Mouse (Mus musculus) neural tube, embryonic 15.5 days (tissue): Measurements from ENCODE around the gene Ddx5. TPM values are rescaled to one million over a fixed set of nuclear protein-coding genes. Genes with fewer than 3 reads are reported as not detected.

Experiments
- ATAC-seq: fragments of 200-750 bp; cut with Nextera tagmentation; 2 replicates; pipeline ENCODE4 v1.8.0; 2017; ENCODE audit warnings: mild to moderate bottlenecking, moderate TSS enrichment, moderate library complexity; ENCODE audit not compliant: low FRiP score
- H3K27ac ChIP-seq: fragments of 300-500 bp; sonication (generic); replicated peaks from 2 replicates; pipeline ENCODE4 v1.5.1; 2015; ENCODE audit warnings: mild to moderate bottlenecking, inconsistent platforms
- H3K27me3 ChIP-seq: fragments of 300-500 bp; sonication (generic); replicated peaks from 2 replicates; pipeline ENCODE4 v1.6.1; 2015; ENCODE audit warnings: inconsistent platforms
- H3K36me3 ChIP-seq: fragments of 300-500 bp; sonication (generic); 2 replicates; pipeline ENCODE4 v1.6.1; 2015; ENCODE audit warnings: inconsistent platforms
- H3K4me1 ChIP-seq: fragments of 300-500 bp; sonication (generic); 2 replicates; pipeline ENCODE4 v1.6.1; 2015; ENCODE audit warnings: inconsistent platforms
- H3K4me2 ChIP-seq: fragments of 300-500 bp; sonication (generic); 2 replicates; pipeline ENCODE4 v1.6.1; 2015; ENCODE audit warnings: inconsistent platforms, mild to moderate bottlenecking, moderate library complexity
- H3K4me3 ChIP-seq: fragments of 300-500 bp; sonication (generic); replicated peaks from 2 replicates; pipeline ENCODE4 v1.5.1; 2015; ENCODE audit warnings: mild to moderate bottlenecking, inconsistent platforms
- H3K9ac ChIP-seq: fragments of 300-500 bp; sonication (generic); replicated peaks from 2 replicates; pipeline ENCODE4 v1.6.1; 2015; ENCODE audit warnings: mild to moderate bottlenecking, inconsistent platforms
- H3K9me3 ChIP-seq: fragments of 300-500 bp; sonication (generic); replicated peaks from 2 replicates; pipeline ENCODE4 v1.6.1; 2016; ENCODE audit warnings: inconsistent platforms
- WGBS: fragments of 180-500 bp; shearing (Covaris S2); methylation state at CpG from one replicate; pipeline ENCODE4 v1.1.7; 2015; ENCODE audit warnings: mixed read lengths; 5-methylcytosine and 5-hydroxymethylcytosine counted together
- polyA plus RNA-seq: library from polyadenylated mRNA; unstranded; fragments of >200 nt; fragmentation: Nextera tagmentation; extraction: Ambion mirVana; gene quantifications from 2 replicates; pipeline ENCODE4 v1.2.1, GENCODE M21; 2015

Gene Ddx5
- polyA plus RNA-seq: 337 and 338 TPM in 2 replicates

GRCm38 (mm10) chr11:106788775-106789459 lies at the start of gene Ddx5, which contains the start of gene Cep95:
Ddx5 (minus strand) TSS chr11:106789185.
Cep95 (plus strand) TSS chr11:106789252.
- under 1% methylated on average over 58 of the region's 58 CpGs for whole genome bisulfite sequencing
- Histone ChIP-seq H3K9me3 (no peaks in the 10 kb centered on the region), H3K27me3 (no peaks in the 10 kb centered on the region), H3K9ac (peak within 1 kb of the TSS; percentile 99), H3K27ac (peak within 1 kb of the TSS; percentile 100), H3K4me1 (peaks cover 38% of the 10 kb centered on the region), H3K36me3 (peaks cover 28% of the 10 kb centered on the region), H3K4me2 (peak within 1 kb of the TSS; percentile 63), H3K4me3 (peak within 1 kb of the TSS; percentile 90)
- ATAC-seq: peak; percentile 94

DNA sequence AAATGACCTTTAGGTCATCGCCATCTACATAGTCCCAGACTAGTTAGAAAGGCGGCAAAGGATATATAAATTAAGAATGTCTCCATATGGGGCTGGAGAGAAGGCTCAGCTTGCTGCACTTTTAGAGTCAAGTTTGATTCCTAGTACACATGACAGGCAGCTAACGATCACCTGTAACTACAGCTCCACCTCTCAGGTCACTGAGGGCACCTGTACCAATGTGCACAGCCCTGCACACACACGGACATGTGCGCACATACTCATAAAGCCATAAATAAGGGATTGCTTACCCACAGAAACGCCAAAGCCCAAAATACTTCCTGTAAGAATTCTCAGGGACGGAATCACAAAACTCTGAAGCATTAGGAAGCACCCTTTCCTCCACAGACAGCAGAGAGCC lies 39.1 kb upstream of the Ddx5 start:
- Histone ChIP-seq H3K4me3 (no peak overlapping the region), H3K36me3 (peaks cover 66% of the 10 kb centered on the region), H3K27me3 (no peaks in the 10 kb centered on the region), H3K4me1 (no peaks in the 10 kb centered on the region), H3K9ac (no peak overlapping the region), H3K9me3 (no peaks in the 10 kb centered on the region), H3K4me2 (no peak overlapping the region), H3K27ac (no peak overlapping the region)
- no peak for ATAC-seq
- WGBS: 93% methylated on average over 7 of the region's 7 CpGs

DNA sequence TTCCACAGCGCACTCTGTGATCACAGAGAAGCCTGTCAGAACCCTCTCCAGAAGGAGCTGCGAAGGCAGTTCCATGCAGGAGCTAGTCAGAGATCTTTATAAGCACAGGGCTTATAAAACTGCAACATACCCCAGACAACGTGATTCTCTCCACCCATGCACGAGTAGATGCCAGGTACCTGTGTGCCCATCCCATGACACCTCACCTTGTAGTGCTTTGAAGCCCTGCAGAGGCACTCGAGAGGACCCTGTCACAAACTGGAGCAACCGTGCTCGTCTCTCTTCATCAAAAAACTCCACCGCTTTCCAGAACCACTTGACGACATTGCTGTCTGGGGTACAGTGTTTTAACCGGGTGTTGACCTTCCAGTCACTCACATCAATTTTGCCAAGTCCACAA lies 35.4 kb upstream of the Ddx5 start:
- Histone ChIP-seq H3K4me2 (no peak overlapping the region), H3K27ac (no peak overlapping the region), H3K9me3 (no peaks in the 10 kb centered on the region), H3K27me3 (no peaks in the 10 kb centered on the region), H3K4me3 (no peak overlapping the region), H3K9ac (no peak overlapping the region), H3K4me1 (0 out of 2 replicates have a peak, but pooled peaks cover 3% of the 10 kb centered on the region), H3K36me3 (peaks cover 54% of the 10 kb centered on the region)
- 94% methylated on average over 10 of the region's 10 CpGs for WGBS
- ATAC-seq: no peak

DNA sequence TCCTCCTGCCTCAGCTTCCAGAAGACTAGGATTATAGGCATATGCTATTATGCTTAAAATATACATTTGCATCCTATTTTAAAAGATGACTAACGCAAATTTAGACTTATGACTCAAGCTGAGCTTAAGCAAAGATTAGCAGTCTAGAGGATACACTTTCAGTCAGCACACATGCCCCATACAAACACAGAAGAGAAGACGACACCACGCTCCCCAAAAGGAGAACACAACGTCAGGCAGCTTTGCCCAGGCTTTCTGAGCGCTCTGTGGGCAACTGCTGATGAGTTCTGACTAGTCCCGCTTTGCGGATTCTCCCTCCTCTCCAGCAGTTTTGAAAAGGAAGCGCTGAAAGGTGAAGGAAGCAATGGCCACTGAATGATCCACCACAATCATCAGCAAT lies 34.8 kb upstream of the Ddx5 start:
- no peak for ATAC-seq
- peaks cover 5% of the 10 kb centered on the region; the same call in 1 of the 2 replicates for H3K4me1 ChIP-seq
- no peaks in the 10 kb centered on the region for H3K9me3 ChIP-seq
- peaks cover 55% of the 10 kb centered on the region for H3K36me3 ChIP-seq
- no peak overlapping the region for H3K4me2 ChIP-seq
- H3K9ac ChIP-seq: no peak overlapping the region
- 95% methylated on average over 8 of the region's 8 CpGs for WGBS
- no peaks in the 10 kb centered on the region for H3K27me3 ChIP-seq
- H3K4me3 ChIP-seq: no peak overlapping the region
- no peak overlapping the region for H3K27ac ChIP-seq

GRCm38 (mm10) chr11:106822911-106823310 lies 33.9 kb upstream of the Ddx5 start:
- H3K4me1 ChIP-seq: peaks cover 13% of the 10 kb centered on the region
- WGBS: 86% methylated on average over 5 of the region's 5 CpGs
- H3K9ac ChIP-seq: no peak overlapping the region
- H3K27me3 ChIP-seq: no peaks in the 10 kb centered on the region
- H3K4me3 ChIP-seq: no peak overlapping the region
- H3K27ac ChIP-seq: no peak overlapping the region
- H3K4me2 ChIP-seq: no peak overlapping the region
- H3K9me3 ChIP-seq: no peaks in the 10 kb centered on the region
- no peak for ATAC-seq
- peaks cover 54% of the 10 kb centered on the region for H3K36me3 ChIP-seq

- Histone ChIP-seq H3K4me1 (peaks cover 15% of the 10 kb centered on the region), H3K36me3 (peaks cover 53% of the 10 kb centered on the region), H3K9ac (no peak overlapping the region), H3K27ac (no peak overlapping the region), H3K27me3 (no peaks in the 10 kb centered on the region), H3K4me2 (no peak overlapping the region), H3K4me3 (no peak overlapping the region), H3K9me3 (no peaks in the 10 kb centered on the region)
- WGBS: 95% methylated on average over 8 of the region's 8 CpGs
- ATAC-seq: no peak
These were observed 33.5 kb upstream of the Ddx5 start for GRCm38 (mm10) chr11:106822491-106822890.

DNA sequence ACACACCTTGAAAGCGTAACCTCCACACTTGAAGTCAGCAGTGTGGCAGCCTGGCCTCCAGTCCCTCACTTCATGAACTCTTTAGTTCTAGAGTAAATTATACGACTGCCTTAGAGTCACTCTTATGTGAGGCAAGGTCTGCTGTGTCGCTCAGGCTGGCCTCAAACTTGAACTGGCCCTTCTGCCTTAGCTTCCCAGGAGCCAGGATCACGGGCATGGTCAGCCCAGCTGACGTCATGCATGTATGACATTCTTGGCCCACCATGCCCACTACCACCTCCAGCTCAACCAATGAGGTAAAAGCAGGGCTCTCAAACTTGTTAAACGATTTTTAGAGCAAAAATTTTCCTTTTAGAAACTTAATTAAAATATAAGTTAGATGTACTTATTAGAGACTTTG lies 32.4 kb upstream of the Ddx5 start:
- no peak for ATAC-seq
- 0 out of 2 replicates have a peak overlapping the region, but pooled peaks have one; percentile 3 for H3K27ac ChIP-seq
- H3K4me1 ChIP-seq: peaks cover 15% of the 10 kb centered on the region
- H3K4me2 ChIP-seq: no peak overlapping the region
- no peaks in the 10 kb centered on the region for H3K9me3 ChIP-seq
- no peak overlapping the region for H3K4me3 ChIP-seq
- H3K27me3 ChIP-seq: no peaks in the 10 kb centered on the region
- 0 out of 2 replicates have a peak overlapping the region, but pooled peaks have one; percentile 7 for H3K9ac ChIP-seq
- peaks cover 59% of the 10 kb centered on the region for H3K36me3 ChIP-seq
- WGBS: 88% methylated on average over 6 of the region's 6 CpGs

- Histone ChIP-seq H3K27me3 (no peaks in the 10 kb centered on the region), H3K27ac (0 out of 2 replicates have a peak overlapping the region, but pooled peaks have one; percentile 3), H3K4me2 (no peak overlapping the region), H3K4me1 (peaks cover 15% of the 10 kb centered on the region), H3K9me3 (no peaks in the 10 kb centered on the region), H3K4me3 (no peak overlapping the region), H3K36me3 (peaks cover 60% of the 10 kb centered on the region), H3K9ac (no peak overlapping the region)
- 71% methylated on average over 4 of the region's 4 CpGs for WGBS
- ATAC-seq: no peak; the same call in 1 of the 2 replicates
These were observed 32.0 kb upstream of the Ddx5 start for GRCm38 (mm10) chr11:106820972-106821371.

DNA sequence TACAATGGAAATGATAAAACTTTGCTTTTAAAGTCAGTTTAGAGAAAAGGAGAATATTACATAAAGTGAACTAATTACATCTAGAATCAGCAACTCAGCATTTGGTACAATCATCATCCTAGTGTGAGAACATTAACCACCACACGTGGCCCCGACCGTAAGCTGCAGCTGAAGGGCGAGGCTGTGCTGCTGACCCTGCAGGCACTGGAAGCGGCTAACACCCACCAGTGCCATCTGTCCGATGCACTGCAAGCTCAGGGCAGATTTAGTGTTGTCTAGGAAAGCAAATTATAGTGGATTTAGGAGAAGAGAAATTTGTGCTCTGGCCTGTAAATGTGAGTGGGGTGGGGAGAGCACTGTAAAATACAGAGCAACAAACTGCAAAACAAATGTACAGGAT lies 31.3 kb upstream of the Ddx5 start:
- WGBS: 66% methylated on average over 6 of the region's 6 CpGs
- Histone ChIP-seq H3K4me2 (no peak overlapping the region), H3K4me1 (peaks cover 15% of the 10 kb centered on the region), H3K9ac (no peak overlapping the region), H3K27me3 (no peaks in the 10 kb centered on the region), H3K4me3 (no peak overlapping the region), H3K9me3 (no peaks in the 10 kb centered on the region), H3K36me3 (peaks cover 62% of the 10 kb centered on the region), H3K27ac (no peak overlapping the region)
- ATAC-seq: no peak

DNA sequence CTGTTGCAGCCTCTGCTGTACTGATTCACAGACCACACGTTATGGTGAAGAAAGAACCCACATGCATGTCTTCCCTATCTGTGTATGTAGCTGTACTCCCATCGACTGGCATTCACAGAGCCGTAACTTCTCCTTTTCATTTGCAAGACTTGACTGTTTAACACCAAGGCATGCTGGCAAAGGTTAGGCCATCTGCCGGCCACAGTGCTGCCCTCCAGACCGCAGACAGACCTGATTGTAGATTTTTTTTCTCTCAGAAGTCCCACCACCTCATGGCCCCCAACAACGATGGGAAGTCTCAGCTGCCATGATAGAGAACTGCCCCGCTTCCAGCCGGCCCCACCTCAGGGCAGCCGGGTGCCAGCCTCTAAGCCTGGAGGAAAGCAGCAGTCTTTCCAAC lies 30.6 kb upstream of the Ddx5 start:
- H3K4me3 ChIP-seq: no peak overlapping the region
- H3K9ac ChIP-seq: no peak overlapping the region
- WGBS: 87% methylated on average over 9 of the region's 9 CpGs
- H3K4me1 ChIP-seq: peaks cover 15% of the 10 kb centered on the region
- no peaks in the 10 kb centered on the region for H3K9me3 ChIP-seq
- no peak overlapping the region for H3K4me2 ChIP-seq
- peak overlapping the region; percentile 48; the same call in 1 of the 2 replicates for H3K27ac ChIP-seq
- H3K27me3 ChIP-seq: no peaks in the 10 kb centered on the region
- peaks cover 63% of the 10 kb centered on the region for H3K36me3 ChIP-seq
- ATAC-seq: no peak

DNA sequence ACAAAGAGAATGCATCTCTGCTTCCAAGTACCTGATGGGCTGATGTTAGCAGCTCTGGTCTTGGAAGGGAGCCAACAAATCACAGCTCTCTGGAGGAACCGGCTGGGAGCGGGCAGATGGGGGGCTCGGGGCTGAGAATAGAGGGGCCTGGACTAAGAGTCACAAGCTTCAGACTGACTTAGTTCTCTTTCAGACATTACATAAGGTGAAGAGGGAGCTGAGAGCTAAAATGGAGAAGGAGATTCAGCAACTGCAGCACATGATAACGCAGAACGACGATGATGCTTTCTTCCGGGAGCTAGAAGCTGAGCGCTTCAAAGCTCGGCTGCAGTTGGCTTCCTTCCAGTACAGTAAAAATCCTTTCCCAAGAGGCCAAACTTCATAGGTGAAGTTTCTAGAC lies 29.4 kb upstream of the Ddx5 start:
- peaks cover 66% of the 10 kb centered on the region for H3K36me3 ChIP-seq
- H3K4me3 ChIP-seq: no peak overlapping the region
- ATAC-seq: no peak
- peak overlapping the region; percentile 70 for H3K27ac ChIP-seq
- no peaks in the 10 kb centered on the region for H3K9me3 ChIP-seq
- peaks cover 15% of the 10 kb centered on the region for H3K4me1 ChIP-seq
- H3K4me2 ChIP-seq: peak overlapping the region; percentile 7; the same call in 1 of the 2 replicates
- no peaks in the 10 kb centered on the region for H3K27me3 ChIP-seq
- H3K9ac ChIP-seq: no peak overlapping the region
- WGBS: 35% methylated on average over 9 of the region's 9 CpGs

GRCm38 (mm10) chr11:106817808-106818207 lies 28.8 kb upstream of the Ddx5 start:
- Histone ChIP-seq H3K4me1 (peaks cover 15% of the 10 kb centered on the region), H3K4me3 (no peak overlapping the region), H3K27ac (peak overlapping the region; percentile 70), H3K36me3 (peaks cover 71% of the 10 kb centered on the region), H3K27me3 (no peaks in the 10 kb centered on the region), H3K9ac (no peak overlapping the region), H3K9me3 (no peaks in the 10 kb centered on the region), H3K4me2 (no peak overlapping the region; the same call in 1 of the 2 replicates)
- WGBS: 70% methylated on average over 6 of the region's 6 CpGs
- no peak for ATAC-seq
